Mouse (Mus musculus): ENCODE measurements around the gene Taf9. TPM values are rescaled to one million over a fixed set of nuclear protein-coding genes. Genes with fewer than 3 reads are reported as not detected.

The Taf9 gene
- polyA plus RNA-seq, 1 experiment, result 10.8 TPM

- no peak for TF ChIP-seq GATA1 (IDR thresholded peaks at IDR 0.05; ENCODE audit: borderline replicate concordance, low read length)
- no peak for TF ChIP-seq FLI1 (IDR thresholded peaks at IDR 0.05; ENCODE audit: low read length)
- Histone ChIP-seq H3K9me3 (no peaks in the 10 kb centered on the region), H3K4me3 (replicated peaks) (no peak overlapping the region), H3K4me1 (peaks cover 5% of the 10 kb centered on the region), H3K36me3 (replicated peaks; ENCODE audit: low read length) (peaks cover 44% of the 10 kb centered on the region), H3K27me3 (replicated peaks) (no peaks in the 10 kb centered on the region)
These were observed 8.6 kb downstream of the Taf9 start for GRCm38 (mm10) chr13:100659864-100660456.

- H3K4me3 ChIP-seq (replicated peaks), result peak within 1 kb of the TSS; percentile 95
- peaks cover 5% of the 10 kb centered on the region for H3K27me3 ChIP-seq (replicated peaks)
- no peak for TF ChIP-seq GATA1 (IDR thresholded peaks at IDR 0.05; ENCODE audit: borderline replicate concordance, low read length)
- TF ChIP-seq FLI1 (IDR thresholded peaks at IDR 0.05; ENCODE audit: low read length), result no peak
- peaks cover 26% of the 10 kb centered on the region for H3K36me3 ChIP-seq (replicated peaks; ENCODE audit: low read length)
- H3K9me3 ChIP-seq, result peaks cover 4% of the 10 kb centered on the region; the same call in 1 of the 2 replicates
- peaks cover 18% of the 10 kb centered on the region for H3K4me1 ChIP-seq
These were observed 18.1 kb downstream of the Taf9 start, which contains the start of gene Ccdc125 for GRCm38 (mm10) chr13:100669291-100670022. Gene Ccdc125, plus strand, starts transcription at chr13:100669717.

- peaks cover 23% of the 10 kb centered on the region for H3K36me3 ChIP-seq (replicated peaks; ENCODE audit: low read length)
- H3K4me1 ChIP-seq, result peaks cover 18% of the 10 kb centered on the region
- TF ChIP-seq GATA1 (IDR thresholded peaks at IDR 0.05; ENCODE audit: borderline replicate concordance, low read length), result no peak
- no peak for TF ChIP-seq FLI1 (IDR thresholded peaks at IDR 0.05; ENCODE audit: low read length)
- H3K4me3 ChIP-seq (replicated peaks), result peak overlapping the region; percentile 95
- peaks cover 5% of the 10 kb centered on the region for H3K27me3 ChIP-seq (replicated peaks)
- peaks cover 4% of the 10 kb centered on the region; the same call in 1 of the 2 replicates for H3K9me3 ChIP-seq
These were observed 18.9 kb downstream of the Taf9 start for GRCm38 (mm10) chr13:100670181-100670741.

GRCm38 (mm10) chr13:100675936-100676635, 24.7 kb downstream of the Taf9 start:
- peaks cover 4% of the 10 kb centered on the region; the same call in 1 of the 2 replicates for H3K9me3 ChIP-seq
- no peak for TF ChIP-seq FLI1 (IDR thresholded peaks at IDR 0.05; ENCODE audit: low read length)
- H3K4me1 ChIP-seq, result peaks cover 12% of the 10 kb centered on the region
- H3K36me3 ChIP-seq (replicated peaks; ENCODE audit: low read length), result peaks cover 4% of the 10 kb centered on the region
- peak overlapping the region; percentile 62 for H3K4me3 ChIP-seq (replicated peaks)
- no peaks in the 10 kb centered on the region for H3K27me3 ChIP-seq (replicated peaks)

- TF ChIP-seq GATA1 (IDR thresholded peaks at IDR 0.05; ENCODE audit: borderline replicate concordance, low read length), result no peak
- no peak for TF ChIP-seq FLI1 (IDR thresholded peaks at IDR 0.05; ENCODE audit: low read length)
- H3K27me3 ChIP-seq (replicated peaks), result no peaks in the 10 kb centered on the region
- H3K4me1 ChIP-seq, result peaks cover 8% of the 10 kb centered on the region
- H3K4me3 ChIP-seq (replicated peaks), result no peak overlapping the region
- H3K36me3 ChIP-seq (replicated peaks; ENCODE audit: low read length), result no peaks in the 10 kb centered on the region
- H3K9me3 ChIP-seq, result no peaks in the 10 kb centered on the region
These were observed 30.2 kb downstream of the Taf9 start for GRCm38 (mm10) chr13:100681615-100682014.

GRCm38 (mm10) chr13:100682837-100683236, 31.5 kb downstream of the Taf9 start:
- H3K27me3 ChIP-seq (replicated peaks), result no peaks in the 10 kb centered on the region
- no peaks in the 10 kb centered on the region for H3K4me1 ChIP-seq
- no peak for TF ChIP-seq FLI1 (IDR thresholded peaks at IDR 0.05; ENCODE audit: low read length)
- no peak for TF ChIP-seq GATA1 (IDR thresholded peaks at IDR 0.05; ENCODE audit: borderline replicate concordance, low read length)
- H3K9me3 ChIP-seq, result no peaks in the 10 kb centered on the region
- no peak overlapping the region for H3K4me3 ChIP-seq (replicated peaks)
- H3K36me3 ChIP-seq (replicated peaks; ENCODE audit: low read length), result no peaks in the 10 kb centered on the region

GRCm38 (mm10) chr13:100684355-100684754, 33.0 kb downstream of the Taf9 start:
- no peak for TF ChIP-seq GATA1 (IDR thresholded peaks at IDR 0.05; ENCODE audit: borderline replicate concordance, low read length)
- no peak for TF ChIP-seq FLI1 (IDR thresholded peaks at IDR 0.05; ENCODE audit: low read length)
- H3K9me3 ChIP-seq, result no peaks in the 10 kb centered on the region
- H3K4me3 ChIP-seq (replicated peaks), result no peak overlapping the region

GRCm38 (mm10) chr13:100687513-100687912, 36.1 kb downstream of the Taf9 start:
- TF ChIP-seq FLI1 (IDR thresholded peaks at IDR 0.05; ENCODE audit: low read length) (no peak), GATA1 (IDR thresholded peaks at IDR 0.05; ENCODE audit: borderline replicate concordance, low read length) (no peak)
- Histone ChIP-seq H3K4me3 (replicated peaks) (no peak overlapping the region), H3K27me3 (replicated peaks) (no peaks in the 10 kb centered on the region), H3K9me3 (no peaks in the 10 kb centered on the region), H3K36me3 (replicated peaks; ENCODE audit: low read length) (peaks cover 5% of the 10 kb centered on the region), H3K4me1 (no peaks in the 10 kb centered on the region)

More at GRCm38 (mm10) chr13:100684355-100684754, 33.0 kb downstream of the Taf9 start:
- Histone ChIP-seq H3K27me3 (replicated peaks) (no peaks in the 10 kb centered on the region), H3K4me1 (no peaks in the 10 kb centered on the region), H3K36me3 (replicated peaks; ENCODE audit: low read length) (no peaks in the 10 kb centered on the region)

GRCm38 (mm10) chr13:100697541-100697940, 46.2 kb downstream of the Taf9 start:
- TF ChIP-seq GATA1 (IDR thresholded peaks at IDR 0.05; ENCODE audit: borderline replicate concordance, low read length), result no peak
- TF ChIP-seq FLI1 (IDR thresholded peaks at IDR 0.05; ENCODE audit: low read length), result no peak
- H3K36me3 ChIP-seq (replicated peaks; ENCODE audit: low read length), result peaks cover 85% of the 10 kb centered on the region
- H3K27me3 ChIP-seq (replicated peaks), result no peaks in the 10 kb centered on the region
- peaks cover 28% of the 10 kb centered on the region for H3K4me1 ChIP-seq
- no peak overlapping the region for H3K4me3 ChIP-seq (replicated peaks)
- no peaks in the 10 kb centered on the region for H3K9me3 ChIP-seq
